Mouse (Mus musculus) cerebellum, postnatal 10 days (tissue): ENCODE results near the gene Ankrd53.
"Not testable (repeated sequence)": the region's sequence is repeated elsewhere in the genome, so short reads cannot be mapped to it uniquely, and the experiment has no call there.

Source experiments
- DNase-seq, 2 experiments: peaks; one replicate each; pipeline ENCODE4 v3.0.0; 2021; ENCODE audit warnings: mixed read lengths in 2 of 2

The Ankrd53 gene

DNA sequence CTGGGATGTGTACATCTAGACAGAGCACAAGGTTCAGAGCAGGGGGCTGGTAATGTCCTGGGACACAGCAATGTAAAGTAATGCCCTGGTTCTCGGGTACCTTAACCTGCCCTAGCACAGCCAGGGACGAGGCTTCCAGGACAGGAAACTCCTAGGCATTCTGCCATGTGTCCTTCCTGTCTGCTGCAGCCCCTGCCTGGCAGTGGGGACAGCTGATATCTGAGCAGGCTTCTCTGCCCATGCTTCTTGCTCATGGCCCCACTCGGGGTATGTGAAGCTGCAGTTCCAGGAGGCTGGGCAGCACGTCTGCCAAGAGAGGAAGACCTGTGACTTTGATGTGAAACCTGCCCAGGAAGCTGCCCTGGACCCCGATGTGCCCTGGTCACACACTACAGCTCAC, 6.0 kb downstream of the Ankrd53 start:
- DNase-seq, result no peak

DNA sequence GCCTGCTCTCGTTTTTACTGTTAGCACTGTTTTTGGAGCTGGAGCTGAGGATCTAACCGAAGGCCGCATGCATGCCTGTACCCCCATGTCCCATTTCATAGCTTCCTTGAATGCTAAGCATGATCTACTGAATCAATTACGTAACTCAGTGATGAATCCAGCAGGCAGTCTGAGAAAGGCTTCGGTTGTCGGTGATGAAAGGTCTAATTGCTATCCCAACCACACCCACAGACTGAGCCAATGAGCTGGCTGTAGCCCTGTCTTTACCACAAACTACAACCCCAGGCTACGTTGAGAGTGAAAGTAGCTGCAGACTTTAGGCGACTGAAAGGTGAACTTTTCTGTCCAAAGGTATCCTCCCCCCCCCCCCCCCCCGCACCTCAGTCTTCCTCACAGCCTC, 11.7 kb downstream of the Ankrd53 start:
- DNase-seq, result no peak

DNA sequence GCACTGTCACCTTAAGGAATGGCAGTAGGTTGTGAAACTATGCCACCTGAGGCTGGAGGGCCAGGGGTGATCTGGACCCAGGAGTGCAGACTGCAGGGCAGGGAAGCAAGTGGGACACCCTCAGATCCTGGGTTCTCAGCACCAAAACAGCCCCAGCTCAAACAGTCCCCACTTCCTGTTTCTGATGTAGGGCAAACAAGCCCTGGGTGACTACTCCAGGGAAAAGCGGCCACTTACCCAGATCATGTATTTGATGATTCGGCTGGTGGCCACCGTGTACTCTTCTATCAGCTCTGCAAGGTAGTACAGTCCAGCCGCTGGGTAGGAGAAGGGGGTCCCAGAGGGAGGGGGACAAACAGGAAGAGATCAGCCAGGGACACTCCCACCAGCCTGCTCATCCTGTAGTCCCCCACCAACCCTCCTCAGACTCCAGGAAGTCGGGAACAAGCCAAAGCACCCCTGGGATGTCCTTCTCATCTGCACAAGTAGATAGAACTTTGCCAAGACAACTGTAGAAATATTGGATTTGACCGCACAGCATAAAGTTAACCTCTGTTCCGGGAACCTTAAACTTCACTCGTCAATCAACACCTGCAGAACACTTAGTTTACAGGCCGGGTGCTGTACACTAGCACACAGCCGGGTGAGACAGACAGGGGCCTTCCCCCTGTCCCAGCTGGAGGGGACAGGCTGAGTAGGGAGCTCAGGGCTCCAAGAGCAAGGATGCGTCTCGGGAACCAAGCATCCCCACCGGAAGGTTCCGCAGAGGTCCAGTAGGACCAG, 12.5 kb downstream of the Ankrd53 start:
- peak; percentile 46 to 48 for DNase-seq

- peak; percentile 94 to 97 for DNase-seq
These were observed 13.3 kb downstream of the Ankrd53 start, which contains the start of gene Tex261 for GRCm38 (mm10) chr6:83775638-83776293. Tex261 (minus strand) TSS chr6:83775813.

DNA sequence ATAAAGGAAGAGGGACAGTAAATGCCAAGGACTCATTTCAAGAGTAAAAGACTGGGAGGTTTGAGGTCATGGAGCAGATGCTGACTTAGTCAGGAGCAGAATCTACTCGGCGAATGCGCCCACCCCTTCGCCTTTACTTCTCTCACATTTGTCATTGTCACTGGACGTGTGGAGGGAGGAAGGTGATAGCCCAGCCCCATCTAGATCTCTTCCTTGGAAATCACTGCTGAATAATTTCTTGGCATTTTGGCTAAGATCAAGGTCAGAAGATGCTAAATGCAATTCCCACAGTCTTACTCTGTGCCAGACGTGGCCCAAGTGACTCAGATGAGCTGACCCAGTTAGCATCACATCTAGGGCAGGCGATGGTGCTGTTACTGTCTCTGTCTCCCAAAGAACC, 15.9 kb downstream of the Ankrd53 start:
- no peak for DNase-seq

DNA sequence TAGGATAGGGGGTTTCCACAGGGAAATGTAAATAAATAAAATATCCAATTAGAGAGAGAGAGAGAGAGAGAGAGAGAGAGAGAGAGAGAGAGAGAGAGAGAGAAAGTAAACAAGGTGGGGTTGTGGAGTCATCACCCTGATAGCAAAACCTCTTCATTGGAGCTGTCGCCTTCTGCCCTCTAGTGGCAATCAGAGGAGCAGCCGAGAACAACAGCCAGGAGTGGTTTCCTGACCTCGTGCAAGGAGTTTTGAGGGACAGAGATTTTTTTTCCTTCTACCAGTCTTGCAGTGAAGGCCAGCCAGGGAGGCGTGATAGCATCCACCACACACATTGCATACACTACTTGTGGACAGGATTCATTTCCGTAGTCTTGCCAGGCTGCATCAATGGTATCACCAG, 16.6 kb downstream of the Ankrd53 start:
- peak; percentile 70 to 75 for DNase-seq

GRCm38 (mm10) chr6:83786426-83786825, 24.0 kb downstream of the Ankrd53 start:
- DNase-seq, result no peak

- DNase-seq, result no peak
These were observed 26.1 kb downstream of the Ankrd53 start for GRCm38 (mm10) chr6:83788554-83788953.

DNA sequence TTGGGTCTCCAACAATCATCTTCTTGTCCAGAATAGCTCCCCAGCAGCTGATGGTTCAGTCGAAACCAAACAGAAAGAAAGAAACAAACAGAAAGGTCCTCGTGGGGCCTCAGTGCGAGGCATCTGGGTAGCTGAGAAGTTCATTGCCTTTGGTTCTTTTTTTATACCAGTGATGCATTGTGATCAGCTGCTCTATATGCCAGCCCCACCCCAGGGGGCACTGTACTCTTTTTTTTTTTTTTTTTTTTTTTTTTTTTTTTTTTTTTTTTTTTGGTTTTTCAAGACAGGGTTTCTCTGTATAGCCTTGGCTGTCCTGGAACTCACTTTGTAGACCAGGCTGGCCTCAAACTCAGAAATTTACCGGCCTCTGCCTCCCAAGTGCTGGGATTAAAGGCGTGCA, 28.1 kb downstream of the Ankrd53 start:
- not testable (repeated sequence) for DNase-seq

DNA sequence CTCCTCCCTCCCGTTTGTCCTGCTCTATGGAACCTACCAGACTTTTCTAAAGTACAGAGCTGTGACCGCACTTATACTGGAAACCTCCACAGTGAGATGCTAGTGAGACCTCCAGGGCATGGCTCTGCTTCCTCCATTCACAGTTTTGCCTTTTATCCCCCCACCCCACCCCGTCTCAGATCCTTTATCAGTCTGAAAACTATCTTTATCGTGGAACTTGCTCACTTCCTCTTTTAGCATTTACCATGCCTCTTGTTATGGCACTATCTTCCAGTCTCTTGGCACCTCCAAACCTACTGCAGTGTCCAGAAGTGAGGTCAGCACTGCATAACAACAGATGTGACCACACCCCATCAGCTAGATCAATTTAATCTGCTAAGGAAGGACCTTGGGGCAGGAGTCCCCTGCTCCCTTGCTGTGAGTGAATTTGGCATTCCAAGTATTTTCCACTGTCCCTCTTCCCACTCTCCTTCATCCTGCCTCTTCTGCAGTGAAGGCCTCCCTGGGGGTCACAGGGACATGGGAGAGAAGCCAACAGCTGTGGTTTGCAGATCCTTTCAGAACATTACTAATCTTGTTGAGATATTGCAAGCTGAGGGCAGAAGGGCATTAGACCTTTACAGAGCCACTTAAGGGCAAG, 28.9 kb downstream of the Ankrd53 start:
- DNase-seq, result no peak

DNA sequence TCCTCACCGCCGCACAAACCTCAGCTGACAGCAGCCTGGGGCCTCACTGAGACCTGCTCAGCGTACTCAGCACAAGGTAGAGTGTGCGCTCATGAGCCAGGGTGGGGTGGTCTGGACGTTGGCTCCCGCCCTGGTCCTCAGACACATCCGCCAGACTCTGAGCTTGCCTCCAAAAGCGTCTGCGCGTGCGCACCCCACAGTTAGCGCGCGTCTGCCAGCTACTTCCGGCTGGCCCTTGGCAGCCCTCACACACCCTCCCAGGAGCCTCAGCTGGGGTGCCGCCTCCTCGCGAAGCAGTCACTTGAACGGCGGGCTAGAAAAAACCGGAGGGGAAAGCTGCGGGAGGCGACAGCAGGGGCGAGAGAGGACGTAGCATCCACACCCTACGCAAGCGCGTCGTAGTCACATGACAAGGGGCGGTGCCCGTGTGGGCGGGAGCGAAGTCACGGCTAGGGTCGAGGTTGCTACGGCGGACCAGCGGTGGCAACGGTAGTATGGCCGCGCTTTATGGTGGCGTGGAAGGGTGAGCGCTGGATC, 32.4 kb downstream of the Ankrd53 start, which contains the start of gene Nagk:
TSS of gene Nagk (plus strand) at position 223 of the 537 bp plus-strand sequence.
- DNase-seq, result peak; percentile 96

- peak in 1 of 2 experiments; percentile 20 for DNase-seq
These were observed 33.1 kb downstream of the Ankrd53 start for GRCm38 (mm10) chr6:83795492-83795900.

GRCm38 (mm10) chr6:83796686-83797085, 34.2 kb downstream of the Ankrd53 start:
- no peak for DNase-seq

DNA sequence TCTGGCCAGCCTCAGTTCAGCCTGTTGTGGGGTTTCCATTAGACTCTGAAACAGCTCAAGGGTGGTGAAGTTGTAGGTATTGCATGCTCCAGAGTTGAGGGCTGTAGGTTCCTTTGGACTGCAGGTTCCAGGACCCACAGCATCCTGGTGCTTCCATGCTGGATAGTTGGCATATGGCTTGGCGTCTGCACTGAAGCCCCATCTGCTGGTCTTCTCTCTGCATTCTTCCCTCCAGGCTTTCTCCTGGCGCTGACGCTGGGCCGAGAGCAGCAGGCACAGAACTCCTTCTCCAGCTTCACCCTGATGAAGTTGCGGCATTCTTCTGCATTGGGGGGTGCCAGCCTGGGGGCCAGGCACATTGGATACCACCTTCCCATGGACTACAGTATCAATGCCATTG, 39.6 kb downstream of the Ankrd53 start:
- peak in 1 of 2 experiments; percentile 32 for DNase-seq

- DNase-seq, result no peak
These were observed 40.4 kb downstream of the Ankrd53 start for GRCm38 (mm10) chr6:83802846-83803245.

GRCm38 (mm10) chr6:83815801-83816200, 53.4 kb downstream of the Ankrd53 start:
- DNase-seq, result no peak
